Mouse (Mus musculus) A20 (cell line): Measurements from ENCODE around the gene Ptprn2.

Source experiments
- DNase-seq: peaks from one replicate; pipeline ENCODE4 v3.0.0-alpha.2; 2011; ENCODE audit warnings: low read depth, low spot score

Gene Ptprn2

DNA sequence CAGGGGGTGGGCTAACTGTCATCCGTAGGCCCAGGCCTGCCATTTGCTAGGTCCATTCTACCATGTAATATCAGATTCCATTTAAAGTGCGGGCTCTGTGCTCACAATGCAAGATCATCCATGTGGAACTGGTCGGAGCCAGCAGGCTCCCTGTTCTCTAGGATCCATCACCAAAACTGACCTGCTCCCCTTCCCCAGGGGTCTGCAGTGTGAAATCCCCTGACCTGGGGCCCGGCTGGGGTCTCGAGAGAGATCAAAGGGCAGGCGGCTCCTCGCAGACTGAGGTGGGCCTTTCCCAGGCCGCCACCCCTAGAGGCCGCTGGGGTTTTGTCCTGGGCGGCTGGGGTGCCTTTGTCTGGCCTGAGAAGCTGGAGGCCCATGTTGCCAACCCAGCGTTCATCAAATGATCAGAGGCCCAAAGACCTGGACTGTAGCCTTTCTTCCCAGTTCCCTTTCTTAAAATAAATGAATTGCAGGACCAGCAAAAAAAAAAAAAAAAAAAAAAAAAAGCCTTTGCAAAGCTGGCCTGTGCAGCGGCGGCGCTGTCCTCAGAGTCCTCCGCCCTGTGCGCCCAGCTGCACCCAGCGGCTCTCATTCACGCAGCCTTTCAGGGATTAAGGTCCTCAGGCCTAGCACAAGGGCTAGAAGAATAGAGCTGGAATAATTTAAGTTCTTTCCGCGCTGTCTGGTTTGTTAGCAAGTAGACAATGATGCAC lies 771.8 kb downstream of the Ptprn2 start:
- DNase-seq = no peak

GRCm38 (mm10) chr12:117257921-117258497 lies 772.5 kb downstream of the Ptprn2 start:
- DNase-seq = no peak

- peak; percentile 20 for DNase-seq
Observed at GRCm38 (mm10) chr12:117260391-117261164, 775.1 kb downstream of the Ptprn2 start.

DNA sequence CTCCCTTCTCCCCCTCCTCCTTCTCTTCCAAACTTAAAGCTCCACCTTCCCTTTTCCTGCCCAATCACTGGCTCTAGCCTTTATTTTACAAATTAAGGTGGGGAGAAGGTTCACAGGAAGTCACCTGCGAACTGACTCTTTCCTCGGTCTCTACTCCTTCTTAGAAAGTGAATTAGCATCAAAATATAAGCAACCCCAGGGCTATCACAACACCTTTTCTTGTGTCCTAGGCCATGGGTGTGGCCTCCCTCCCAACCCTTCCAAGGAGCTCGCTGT lies 775.6 kb downstream of the Ptprn2 start:
- no peak for DNase-seq

GRCm38 (mm10) chr12:117262003-117262402 lies 776.5 kb downstream of the Ptprn2 start:
- DNase-seq = no peak

DNA sequence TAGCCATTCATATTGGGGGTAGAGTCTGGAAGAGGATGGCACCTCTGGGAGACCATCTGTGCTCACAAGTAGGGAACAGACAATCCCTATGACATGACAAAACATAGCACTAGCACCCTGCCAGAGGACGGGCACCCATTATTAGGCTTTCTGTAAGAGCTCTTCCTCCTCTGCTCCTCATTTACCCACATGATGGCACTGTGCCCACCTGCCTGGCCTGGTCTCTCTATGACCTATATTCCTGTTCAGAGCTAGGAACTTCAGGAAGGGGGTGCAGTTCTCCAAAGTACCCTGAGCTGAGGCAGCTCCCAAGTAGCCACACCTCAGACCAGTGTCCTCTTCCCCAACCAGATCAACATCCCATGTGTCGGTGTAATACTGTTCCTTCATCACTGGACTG lies 777.6 kb downstream of the Ptprn2 start:
- DNase-seq = no peak

DNA sequence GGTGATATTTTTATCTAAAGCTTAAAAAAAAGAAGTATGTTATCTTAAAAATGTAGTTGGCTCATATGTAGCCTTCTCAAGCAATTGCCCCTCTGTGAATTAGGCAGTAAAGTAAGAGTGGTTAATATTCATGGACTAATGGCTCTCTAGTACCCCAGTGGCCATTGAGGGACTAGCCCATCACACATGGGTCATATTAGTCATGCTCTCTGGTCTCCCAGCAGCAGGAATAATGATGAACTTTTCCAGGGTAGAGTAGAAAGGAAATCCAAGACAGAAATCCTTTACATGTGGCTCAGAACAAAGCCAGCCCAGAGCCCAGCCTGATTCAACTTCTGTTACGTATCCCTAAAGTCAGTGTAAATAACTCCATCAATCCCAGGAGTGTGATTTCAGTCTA lies 779.7 kb downstream of the Ptprn2 start:
- DNase-seq = no peak

DNA sequence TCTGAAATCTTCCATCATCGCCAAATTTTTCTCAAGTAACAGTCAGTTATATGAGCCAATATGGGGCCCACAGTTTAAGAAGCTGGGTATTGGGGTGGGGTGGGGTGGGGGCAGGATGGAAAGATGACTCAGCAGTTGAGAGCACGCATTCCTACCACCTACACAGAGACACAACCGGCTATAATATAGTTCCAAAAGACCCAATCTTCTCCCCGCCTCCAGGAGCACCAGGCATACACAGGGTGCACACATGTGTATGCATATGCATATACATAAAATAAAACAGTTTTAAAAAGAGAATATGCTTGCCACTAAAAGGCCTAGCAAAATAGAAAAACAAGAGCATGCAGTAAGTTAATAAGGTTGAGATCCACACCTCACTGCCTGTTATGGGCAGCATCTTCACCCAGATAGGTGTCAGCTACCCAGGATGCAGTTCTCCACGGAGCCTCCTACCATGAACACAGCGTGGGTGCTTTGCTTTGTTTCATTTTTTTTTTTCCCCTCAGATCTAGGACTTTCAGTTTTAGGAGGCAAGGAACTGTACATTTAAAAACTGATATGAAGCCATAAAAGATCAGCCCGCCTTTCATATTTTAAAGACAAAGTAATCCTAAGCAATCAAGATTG lies 783.1 kb downstream of the Ptprn2 start:
- no peak for DNase-seq

DNA sequence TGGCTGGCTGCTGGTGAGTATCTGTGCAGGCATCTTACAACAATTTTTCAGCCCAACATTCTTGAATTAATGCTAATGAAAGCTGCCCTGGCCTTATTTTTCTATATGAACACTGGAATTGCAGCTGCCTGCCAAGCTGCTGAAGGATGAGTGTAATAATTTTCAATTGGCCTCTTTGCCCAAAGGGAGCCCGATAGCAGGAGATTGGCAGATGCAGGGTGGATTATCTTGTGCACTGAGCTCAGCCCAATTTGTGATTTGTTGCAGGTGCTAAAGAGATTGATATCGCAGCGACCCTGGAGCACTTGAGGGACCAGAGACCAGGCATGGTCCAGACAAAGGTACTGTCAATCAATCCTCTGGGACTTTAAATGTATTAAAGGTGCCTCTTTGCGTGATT lies 783.8 kb downstream of the Ptprn2 start:
- DNase-seq = no peak

- DNase-seq = no peak
Observed at GRCm38 (mm10) chr12:117270199-117270598, 784.7 kb downstream of the Ptprn2 start.

DNA sequence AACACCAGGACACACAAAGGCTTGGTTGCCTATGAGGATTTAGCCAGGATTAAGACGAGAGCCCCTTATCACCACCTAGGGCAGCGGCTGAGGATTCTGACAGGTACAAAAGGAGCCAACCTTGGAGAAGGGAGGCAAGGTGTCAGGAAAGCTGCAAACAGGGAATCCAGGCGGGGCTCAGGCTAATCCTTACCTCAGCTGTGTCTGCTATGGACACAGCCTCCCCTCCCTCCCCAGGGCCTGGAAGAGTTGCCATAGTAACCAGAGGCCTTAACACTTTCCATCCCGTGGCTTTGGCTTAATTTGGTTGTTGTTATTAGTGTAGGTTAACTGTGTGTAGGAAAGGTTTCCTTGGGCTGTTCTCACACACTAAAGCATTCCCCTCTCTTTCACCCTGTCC lies 787.6 kb downstream of the Ptprn2 start:
- no peak for DNase-seq

- DNase-seq = no peak
Observed at GRCm38 (mm10) chr12:117274576-117274975, 789.1 kb downstream of the Ptprn2 start.

DNA sequence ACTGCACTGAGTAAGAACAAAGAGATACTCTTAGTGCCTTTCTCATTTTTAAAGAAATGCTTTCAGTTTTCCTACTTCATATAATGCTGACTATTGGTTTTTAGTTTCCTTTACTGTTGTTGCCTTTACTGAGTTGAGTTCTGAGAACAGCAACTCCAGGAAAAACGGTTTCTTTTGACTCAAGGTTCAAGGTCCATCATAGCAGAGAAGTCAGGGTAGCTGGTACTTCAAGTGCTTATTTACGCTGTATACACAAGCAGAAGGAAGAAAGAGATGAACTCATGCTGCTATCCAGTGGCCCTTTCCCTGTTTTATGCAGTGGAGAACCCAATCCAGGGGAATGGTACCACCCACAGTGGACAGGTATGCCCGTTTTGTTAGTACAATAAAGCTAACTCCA lies 795.3 kb downstream of the Ptprn2 start:
- no peak for DNase-seq

DNA sequence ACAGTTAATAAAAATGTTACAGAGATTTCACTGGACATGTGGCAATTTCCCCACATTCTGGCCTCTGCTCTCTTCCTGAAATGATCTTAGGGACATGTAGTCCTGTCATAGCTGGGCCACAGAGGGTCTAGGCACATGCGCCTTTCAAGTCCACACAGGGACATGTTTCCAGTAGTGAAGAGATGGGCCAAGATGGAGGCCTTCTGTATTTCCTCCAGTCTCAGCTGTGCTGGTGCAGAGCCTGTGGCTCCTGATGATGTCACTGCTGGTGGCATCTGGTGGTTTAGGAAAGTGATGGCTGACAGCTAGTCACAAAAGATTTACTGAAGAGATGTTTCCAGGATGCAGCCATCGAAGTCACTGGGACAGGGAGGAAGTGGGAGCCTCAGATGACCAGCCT lies 797.1 kb downstream of the Ptprn2 start:
- DNase-seq = no peak

DNA sequence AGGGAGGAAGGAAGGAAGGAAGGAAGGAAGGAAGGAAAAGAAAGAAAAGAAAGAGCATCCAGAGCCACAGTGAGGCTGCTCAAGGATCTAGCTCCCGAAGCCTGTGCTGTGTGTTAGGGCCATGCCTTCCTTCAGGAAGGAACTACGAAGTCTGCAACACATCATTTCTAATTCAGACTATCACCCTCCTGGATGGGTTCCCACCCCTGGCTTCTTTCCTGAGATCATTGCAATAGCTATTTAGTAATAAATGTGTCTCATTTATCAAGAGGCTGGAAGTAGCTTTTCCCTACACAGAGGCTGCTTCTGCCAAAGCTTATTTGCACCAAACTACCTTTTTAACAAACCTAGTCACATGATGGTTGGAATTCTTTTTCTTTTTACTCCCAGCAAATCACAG lies 801.9 kb downstream of the Ptprn2 start:
- no peak for DNase-seq

GRCm38 (mm10) chr12:117291943-117292342 lies 806.4 kb downstream of the Ptprn2 start:
- no peak for DNase-seq

DNA sequence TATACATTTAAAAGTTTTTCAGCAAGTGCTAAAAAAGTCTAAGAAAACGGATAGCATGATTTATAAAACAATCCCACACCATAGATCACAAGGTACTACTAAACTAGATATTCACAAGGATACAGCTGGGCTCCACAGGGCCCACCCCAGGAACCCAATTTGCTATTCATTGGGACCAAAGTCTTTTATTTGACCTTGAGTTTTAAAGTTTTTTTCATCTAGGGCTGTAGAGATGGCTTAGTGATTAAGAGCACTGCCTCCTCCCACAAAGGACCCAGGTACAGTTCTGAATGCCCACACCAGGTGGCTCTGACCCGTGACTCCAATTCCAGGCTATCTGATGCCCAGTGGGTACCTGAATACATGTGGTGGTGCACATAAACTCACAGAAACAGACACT lies 811.3 kb downstream of the Ptprn2 start:
- no peak for DNase-seq

DNA sequence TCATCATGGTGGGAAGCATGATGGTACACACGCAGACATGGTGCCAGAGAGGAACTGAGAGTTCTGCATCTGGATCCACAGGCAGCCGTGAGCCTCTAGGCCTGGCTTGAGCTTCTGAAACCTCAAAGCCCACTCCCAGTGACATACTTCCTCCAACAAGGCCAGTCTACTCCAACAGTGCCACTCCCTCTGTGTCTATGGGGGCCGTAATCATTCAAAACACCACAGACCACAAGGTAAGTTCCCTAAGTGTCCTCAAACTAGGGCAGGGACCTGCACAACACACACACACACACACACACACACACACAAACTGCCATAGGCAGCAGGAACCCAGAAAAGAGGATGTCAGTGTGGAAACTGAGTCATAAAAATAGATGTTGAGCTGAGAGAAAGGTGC lies 813.6 kb downstream of the Ptprn2 start:
- peak; percentile 45 for DNase-seq

GRCm38 (mm10) chr12:117304751-117305624 lies 819.5 kb downstream of the Ptprn2 start:
- no peak for DNase-seq

DNA sequence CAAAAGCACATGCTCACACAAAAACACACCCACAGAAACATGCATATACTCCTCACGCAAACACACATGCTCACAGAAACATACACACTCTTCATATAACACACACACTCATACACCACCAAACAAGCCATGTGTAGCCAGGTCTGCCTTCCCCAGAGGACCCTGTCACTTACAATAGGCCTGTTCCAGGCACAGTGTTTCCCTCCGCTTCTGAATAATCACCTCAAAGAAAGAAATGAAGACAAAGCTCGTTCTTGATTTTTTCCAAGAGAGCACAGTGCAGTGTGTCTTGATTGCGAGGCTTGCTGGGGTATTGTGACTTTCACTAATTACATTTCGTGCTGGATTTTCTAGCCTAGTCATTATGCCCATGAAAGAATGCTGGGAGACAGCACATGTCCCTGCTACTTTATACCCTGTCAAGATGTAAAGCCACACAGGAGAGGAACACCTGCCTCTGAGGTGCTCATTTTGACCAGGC lies 820.1 kb downstream of the Ptprn2 start:
- DNase-seq = no peak

DNA sequence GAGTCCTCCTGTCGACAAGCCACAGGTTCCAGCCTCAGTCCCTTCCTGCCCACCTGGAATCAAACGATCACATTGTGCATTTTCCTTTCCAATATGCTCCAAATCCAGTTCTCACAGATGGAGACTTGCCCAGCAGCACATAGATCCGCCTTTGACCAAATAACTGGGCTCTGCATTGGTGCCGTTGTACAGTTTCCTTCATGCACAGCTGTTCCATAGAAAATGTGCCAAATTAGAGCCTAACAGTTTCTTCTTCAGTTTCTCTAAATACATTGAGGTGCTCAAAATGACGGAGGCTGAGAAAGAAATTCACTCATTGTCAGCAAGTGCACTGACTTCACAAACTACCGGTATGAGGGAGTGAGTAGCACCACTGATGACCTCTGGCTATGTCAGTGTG lies 826.6 kb downstream of the Ptprn2 start:
- DNase-seq = no peak

- no peak for DNase-seq
Observed at GRCm38 (mm10) chr12:117314987-117315386, 829.5 kb downstream of the Ptprn2 start.
